1 mouse cellular context compared by ENCODE assay signal in genomic region chr11:100625754-100626700, GRCm38 (mm10).
TF ChIP-seq lines count a peak whose summit lies in the region.

No protein-coding gene starts in this region.

TF ChIP-seq in MEL, 35 proteins besides CTCF, POLR2A, EP300 and RAD21 (continued from another document):
- TF ChIP-seq HCFC1 (IDR thresholded peaks at IDR 0.05; ENCODE audit: low read depth, low read length): no peak
- no peak for TF ChIP-seq GABPA (IDR thresholded peaks at IDR 0.05; ENCODE audit: low read depth, low read length)
- TF ChIP-seq USF2 (IDR thresholded peaks at IDR 0.05; ENCODE audit: borderline replicate concordance in 1 of 2, insufficient read depth in 1 of 2, low read depth in 1 of 2, low read length in 2 of 2): no peak
- no peak for TF ChIP-seq ZC3H11A (IDR thresholded peaks at IDR 0.05; ENCODE audit: low read depth, low read length)
